Mouse (Mus musculus) spleen, adult 18-20 months (tissue): Measurements from ENCODE around the gene 2010003K11Rik.
"Not testable (repeated sequence)": the region's sequence is repeated elsewhere in the genome, so short reads cannot be mapped to it uniquely, and the experiment has no call there.

Experiments
- DNase-seq, 2 experiments: peaks; one replicate each; pipeline ENCODE4 v3.0.0; 2022; ENCODE audit warnings: mixed read lengths in 2 of 2

2010003K11Rik gene

DNA sequence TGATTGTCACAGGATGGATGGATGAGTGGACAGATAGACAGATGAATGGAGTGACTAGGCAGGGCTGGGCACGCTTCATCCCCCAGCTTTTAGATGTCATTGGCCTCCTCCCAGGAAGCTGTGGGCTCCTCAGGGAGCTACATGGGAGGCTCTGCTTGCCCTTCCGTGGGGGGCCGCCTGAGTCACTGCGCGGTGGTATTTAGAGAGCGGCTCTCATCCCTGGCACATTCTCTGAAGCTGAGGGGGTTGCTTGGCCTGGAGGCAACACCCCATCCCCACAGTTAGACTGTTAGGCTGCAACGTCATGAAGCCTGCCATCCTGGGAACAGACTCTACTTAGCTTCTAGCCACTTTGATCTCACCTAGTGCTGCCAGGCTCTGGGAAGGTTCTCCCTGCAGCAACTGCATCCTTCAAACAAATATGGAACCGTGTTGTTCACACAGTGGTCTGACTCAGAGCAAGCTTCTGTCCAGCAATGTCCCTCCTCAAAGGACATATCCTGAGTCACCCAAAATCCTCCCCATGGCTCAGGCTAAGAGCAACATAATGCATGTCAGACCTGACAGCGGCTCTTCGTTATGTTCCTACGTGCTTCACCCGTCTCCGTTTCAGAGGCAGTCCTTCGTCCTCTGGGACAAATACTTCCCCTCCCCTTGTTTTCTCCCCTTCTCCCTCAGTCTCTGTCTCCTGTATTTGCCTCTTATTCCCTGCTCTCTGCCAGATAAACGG, 43.1 kb downstream of the 2010003K11Rik start:
- DNase-seq, result no peak

DNA sequence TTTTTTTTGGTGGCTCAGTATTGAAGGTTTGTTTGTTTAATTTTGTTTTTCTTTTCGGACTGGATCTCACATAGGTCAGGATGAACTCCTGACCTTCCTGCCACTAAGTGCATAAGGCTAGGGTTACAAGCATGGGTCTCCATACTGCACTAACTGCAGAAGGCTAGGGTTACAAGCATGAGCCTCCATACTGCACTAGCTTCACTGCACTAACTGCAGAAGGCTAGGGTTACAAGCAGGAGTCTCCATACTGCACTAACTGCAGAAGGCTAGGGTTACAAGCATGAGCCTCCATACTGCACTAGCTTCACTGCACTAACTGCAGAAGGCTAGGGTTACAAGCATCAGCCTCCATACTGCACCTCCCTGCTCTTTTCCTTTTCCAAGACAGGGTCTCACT, 44.3 kb downstream of the 2010003K11Rik start:
- not testable (repeated sequence) for DNase-seq

DNA sequence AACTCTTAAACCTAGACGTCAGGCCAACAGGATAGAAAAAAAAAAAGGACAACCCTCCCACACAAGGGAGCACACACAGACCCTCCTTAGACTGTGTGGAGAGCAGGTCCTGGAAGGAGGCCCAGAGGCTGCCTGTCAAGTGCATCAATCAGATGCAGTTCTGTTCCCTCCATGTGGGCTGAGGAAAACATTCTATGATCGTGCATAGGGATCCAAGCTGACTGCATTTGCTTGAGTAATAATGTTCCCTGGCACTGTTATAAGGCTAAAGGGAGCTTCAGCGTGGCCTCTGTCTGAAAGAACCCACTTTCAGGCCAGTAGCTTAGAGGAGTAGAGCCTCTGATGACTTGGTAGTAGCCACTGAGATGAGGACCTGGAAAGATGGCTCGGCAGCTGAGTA, 45.9 kb downstream of the 2010003K11Rik start:
- DNase-seq, result no peak

DNA sequence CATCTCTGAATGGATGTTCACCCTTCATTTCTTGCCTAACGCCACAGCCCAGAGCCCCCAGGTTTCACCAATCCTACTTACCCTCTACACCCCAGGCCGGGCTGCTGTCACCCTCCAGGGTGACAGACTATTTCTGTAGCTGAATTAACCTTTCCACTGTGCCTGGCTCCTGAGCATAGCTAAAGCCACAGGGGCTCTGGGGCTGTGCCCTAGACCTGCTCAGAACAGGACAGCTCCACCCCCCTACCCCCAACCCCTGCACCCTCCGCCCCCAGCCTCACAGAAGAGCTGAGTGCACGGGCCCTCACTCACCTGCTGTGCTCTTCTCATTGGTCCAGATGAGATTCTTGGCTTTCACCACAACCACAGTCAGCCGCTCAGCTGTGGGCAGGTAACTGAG, 46.4 kb downstream of the 2010003K11Rik start:
- no peak for DNase-seq

DNA sequence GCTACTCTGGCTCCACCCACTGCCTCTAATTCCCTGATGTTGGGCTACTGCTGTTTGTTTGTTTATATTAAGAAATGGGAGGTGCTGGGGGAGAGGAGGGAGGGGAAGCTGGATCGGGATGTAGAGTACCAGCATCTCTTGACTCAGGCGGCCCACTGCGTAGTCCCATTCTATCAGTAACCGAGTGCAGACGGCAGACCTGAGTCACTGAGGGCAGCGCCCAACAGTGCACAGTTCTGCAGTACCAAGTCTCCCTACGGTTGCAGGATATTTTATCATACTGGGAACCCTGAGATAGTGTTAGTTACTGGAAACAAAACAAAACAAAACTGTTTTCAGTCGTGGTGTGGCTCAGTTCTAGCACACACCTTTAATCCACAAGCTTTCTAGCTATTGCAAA, 47.3 kb downstream of the 2010003K11Rik start:
- DNase-seq, result no peak

DNA sequence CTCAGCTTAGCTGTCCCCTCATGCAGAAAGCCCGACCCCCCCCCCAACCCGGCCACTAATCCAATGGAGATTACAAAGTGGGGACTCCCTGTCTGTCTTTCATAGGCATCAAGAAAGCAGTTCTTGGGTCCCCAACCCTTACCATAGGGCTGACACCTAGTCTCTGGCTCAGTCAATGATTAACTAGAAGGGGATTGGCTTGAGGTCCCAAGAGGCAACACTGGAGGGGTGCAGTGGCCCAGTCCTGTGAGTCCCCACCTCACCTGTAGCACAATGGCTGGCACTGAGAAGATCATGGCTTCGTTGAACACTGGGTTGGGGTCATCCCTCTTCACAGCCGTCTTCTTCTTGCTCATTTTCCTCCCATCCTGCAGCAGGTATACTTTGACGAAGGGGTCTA, 47.7 kb downstream of the 2010003K11Rik start:
- no peak for DNase-seq

DNA sequence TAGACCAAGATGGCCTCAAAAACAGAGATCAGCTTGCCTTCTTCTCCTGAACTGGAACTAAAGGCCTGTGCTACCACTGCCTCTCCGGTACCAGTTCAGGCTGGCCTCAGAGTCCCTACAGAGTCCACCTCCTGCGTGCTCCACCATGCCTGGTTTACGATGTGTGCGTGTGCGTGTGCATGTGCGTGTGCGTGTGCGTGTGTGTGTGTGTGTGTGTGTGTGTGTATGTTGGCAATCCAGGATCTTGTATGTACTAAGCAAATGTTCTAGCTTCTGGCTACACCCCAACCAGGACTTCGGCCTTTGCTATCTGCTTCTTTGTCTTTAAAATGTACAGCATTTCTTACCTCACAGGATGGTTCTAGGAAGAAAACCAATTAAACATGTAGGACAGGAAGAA, 49.2 kb downstream of the 2010003K11Rik start:
- no peak for DNase-seq

DNA sequence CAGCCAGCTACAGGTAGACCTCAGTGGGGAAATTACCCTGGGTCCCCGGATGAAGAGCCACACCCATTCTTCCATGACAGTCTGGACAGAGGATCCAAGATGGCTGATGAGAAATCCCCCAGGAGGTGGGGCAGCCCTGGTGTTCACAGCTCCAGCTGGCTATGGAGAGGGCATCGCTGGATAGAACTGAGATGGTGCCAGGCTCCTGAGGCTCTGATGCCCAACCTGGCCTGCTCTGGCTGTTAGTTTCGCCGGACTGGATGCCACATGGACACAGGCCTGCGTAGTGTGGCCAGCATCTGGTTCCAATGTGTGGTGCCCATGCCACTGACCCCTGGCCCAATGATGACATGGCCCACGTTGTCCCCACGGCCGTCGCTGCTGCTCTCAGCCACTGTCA, 50.9 kb downstream of the 2010003K11Rik start:
- DNase-seq, result no peak
